Mouse (Mus musculus): Measurements from ENCODE around the gene Phtf2. TPM values are rescaled to one million over a fixed set of nuclear protein-coding genes. Genes with fewer than 3 reads are reported as not detected.

The Phtf2 gene
- polyA plus RNA-seq, 1 experiment from 2014 or later: 25.5 TPM

DNA sequence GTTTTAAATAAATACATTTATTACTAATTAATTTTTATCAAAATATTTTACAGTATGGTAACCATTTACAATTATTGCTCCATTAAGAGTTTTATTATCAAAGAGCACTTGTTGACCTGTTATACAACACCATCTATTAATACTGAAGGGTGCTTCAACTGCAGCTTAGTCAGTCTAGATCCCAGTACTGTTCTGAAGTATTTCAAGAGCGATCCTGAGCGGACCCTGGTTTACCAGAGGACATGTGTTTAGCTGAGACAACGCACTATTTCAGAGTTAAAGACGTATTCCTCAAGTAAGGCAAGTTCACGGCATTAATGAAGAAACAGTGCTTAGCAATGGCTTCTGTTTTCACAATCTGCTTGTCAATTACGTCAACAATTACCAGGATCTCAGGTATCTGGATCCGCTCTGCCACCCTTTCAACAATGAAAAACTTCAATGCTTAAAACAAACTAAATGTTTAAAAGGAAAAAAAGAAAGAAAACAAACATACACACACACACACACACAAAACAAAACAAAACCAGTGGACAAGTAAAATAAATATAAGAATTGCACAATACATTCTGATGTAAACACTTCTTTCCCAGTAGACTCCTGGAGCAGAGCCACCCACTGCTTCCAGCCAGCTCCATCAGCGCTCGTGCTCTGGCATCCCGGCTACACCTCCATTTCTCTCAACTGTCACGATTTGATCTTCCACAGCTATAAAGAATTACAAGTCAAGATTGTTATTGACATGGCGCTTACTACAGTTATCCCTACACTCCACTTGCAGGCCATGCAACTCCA, 121.4 kb downstream of the Phtf2 start:
- H3K4me1 ChIP-seq: no peaks in the 10 kb centered on the region
- H3K4me3 ChIP-seq (replicated peaks): no peak overlapping the region
- peaks cover 6% of the 10 kb centered on the region; the same call in 1 of the 2 replicates for H3K36me3 ChIP-seq
- no peaks in the 10 kb centered on the region for H3K9me3 ChIP-seq (replicated peaks)
- H3K27ac ChIP-seq (replicated peaks): no peak overlapping the region
- no peak overlapping the region for H3K4me2 ChIP-seq
- 92% methylated on average over 12 of the region's 12 CpGs for whole genome bisulfite sequencing
- no peak for ATAC-seq (ENCODE audit: low FRiP score)
- no peaks in the 10 kb centered on the region for H3K27me3 ChIP-seq (replicated peaks)
- no peak overlapping the region for H3K9ac ChIP-seq (replicated peaks)

DNA sequence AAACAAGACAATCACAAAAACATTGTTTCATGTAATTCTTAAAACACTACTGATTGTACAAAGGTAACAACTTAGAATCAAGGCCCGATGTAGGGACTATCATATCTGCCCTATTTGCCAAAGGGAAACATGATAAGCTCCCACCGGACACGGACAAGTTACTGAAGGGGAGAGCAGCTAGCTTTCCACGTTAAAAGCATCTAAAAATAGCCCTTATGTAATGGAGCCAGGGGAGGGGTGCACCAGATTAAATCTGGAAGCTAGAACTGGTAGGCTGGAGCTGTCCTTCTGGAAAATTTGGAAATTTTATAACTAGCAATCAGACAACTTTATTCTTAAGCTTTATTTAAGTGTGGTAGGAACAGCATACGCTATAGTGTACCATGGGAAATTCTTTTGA, 122.2 kb downstream of the Phtf2 start:
- no peaks in the 10 kb centered on the region for H3K27me3 ChIP-seq (replicated peaks)
- 87% methylated on average over 5 of the region's 5 CpGs for WGBS
- H3K4me2 ChIP-seq: no peak overlapping the region
- no peak overlapping the region for H3K27ac ChIP-seq (replicated peaks)
- no peaks in the 10 kb centered on the region for H3K4me1 ChIP-seq
- 0 out of 2 replicates have a peak, but pooled peaks cover 6% of the 10 kb centered on the region for H3K36me3 ChIP-seq
- H3K9ac ChIP-seq (replicated peaks): no peak overlapping the region
- no peaks in the 10 kb centered on the region for H3K9me3 ChIP-seq (replicated peaks)
- no peak overlapping the region for H3K4me3 ChIP-seq (replicated peaks)
- ATAC-seq (ENCODE audit: low FRiP score): no peak

DNA sequence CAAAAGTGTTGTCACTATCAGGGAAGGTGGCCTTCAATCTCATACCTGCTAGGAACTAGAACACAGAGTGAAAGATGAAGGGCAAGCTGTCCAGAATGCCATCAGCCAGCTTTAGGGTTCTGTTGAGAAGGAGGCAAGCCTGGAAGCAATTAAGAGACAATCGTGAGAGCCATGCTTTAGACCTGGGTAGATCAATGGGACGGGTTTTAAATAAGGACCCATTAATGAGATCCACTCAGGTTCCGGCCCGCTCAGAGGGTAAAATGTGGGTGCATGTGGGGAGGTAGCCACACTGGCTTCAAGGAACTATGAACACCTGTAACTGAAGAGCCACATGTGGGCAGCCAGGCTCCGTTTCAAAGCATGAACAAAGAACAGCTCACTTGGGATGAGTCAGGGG, 128.0 kb downstream of the Phtf2 start:
- Histone ChIP-seq H3K27ac (replicated peaks) (no peak overlapping the region), H3K4me1 (no peaks in the 10 kb centered on the region; the same call in 1 of the 2 replicates), H3K9me3 (replicated peaks) (no peaks in the 10 kb centered on the region), H3K4me3 (replicated peaks) (no peak overlapping the region), H3K4me2 (no peak overlapping the region), H3K27me3 (replicated peaks) (no peaks in the 10 kb centered on the region), H3K36me3 (no peaks in the 10 kb centered on the region), H3K9ac (replicated peaks) (no peak overlapping the region)
- WGBS: 76% methylated on average over 5 of the region's 5 CpGs
- ATAC-seq (ENCODE audit: low FRiP score): no peak

DNA sequence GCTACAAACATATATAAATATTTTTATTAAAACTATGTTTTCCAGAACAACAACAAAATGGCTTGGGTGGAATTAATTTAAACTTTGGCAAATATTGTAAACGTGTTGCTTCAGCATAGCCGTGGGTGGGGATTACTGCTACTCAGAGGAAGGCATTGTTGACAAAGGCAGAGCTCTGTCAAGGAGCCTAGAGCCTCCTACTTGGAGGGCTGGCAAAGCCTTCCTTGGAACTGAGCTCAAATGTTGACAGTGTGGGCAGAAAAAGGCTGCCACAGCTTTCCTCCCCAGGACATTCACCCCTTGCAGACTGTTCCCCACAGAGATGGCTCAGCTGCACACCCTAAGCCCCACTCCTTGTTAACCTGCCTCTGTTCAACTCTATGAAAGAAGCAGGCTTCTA, 128.8 kb downstream of the Phtf2 start:
- no peak for ATAC-seq (ENCODE audit: low FRiP score)
- WGBS: 69% methylated on average over 2 of the region's 2 CpGs
- no peaks in the 10 kb centered on the region for H3K36me3 ChIP-seq

DNA sequence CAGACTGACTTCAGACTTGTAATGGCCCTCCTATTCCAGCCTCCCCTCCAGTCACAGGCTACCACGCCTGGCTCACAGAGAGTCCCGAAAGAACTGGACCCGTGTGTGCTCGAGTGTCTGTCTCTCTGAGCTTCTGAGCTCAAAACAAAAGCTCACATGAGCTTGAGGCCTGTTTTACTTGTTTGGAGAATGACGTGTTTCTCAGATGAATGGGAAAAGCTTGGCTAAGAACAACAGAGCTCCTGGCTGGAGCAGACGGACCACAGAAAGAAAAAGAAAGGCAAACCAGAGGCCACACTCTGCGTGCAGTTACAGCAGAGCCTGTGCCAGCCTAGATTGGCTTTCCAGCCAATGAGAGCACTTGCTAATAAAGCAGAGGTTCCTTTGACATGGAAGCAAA, 130.2 kb downstream of the Phtf2 start:
- WGBS: 36% methylated on average over 7 of the region's 7 CpGs
- Histone ChIP-seq H3K4me3 (replicated peaks) (no peak overlapping the region), H3K4me1 (peaks cover 3% of the 10 kb centered on the region; the same call in 1 of the 2 replicates), H3K27ac (replicated peaks) (no peak overlapping the region), H3K9me3 (replicated peaks) (no peaks in the 10 kb centered on the region), H3K27me3 (replicated peaks) (no peaks in the 10 kb centered on the region), H3K36me3 (no peaks in the 10 kb centered on the region), H3K9ac (replicated peaks) (no peak overlapping the region), H3K4me2 (no peak overlapping the region)
- no peak for ATAC-seq (ENCODE audit: low FRiP score)

More for the DNA sequence above, 128.8 kb downstream of the Phtf2 start:
- H3K4me2 ChIP-seq: no peak overlapping the region
- no peak overlapping the region for H3K9ac ChIP-seq (replicated peaks)
- no peak overlapping the region for H3K27ac ChIP-seq (replicated peaks)
- H3K4me3 ChIP-seq (replicated peaks): no peak overlapping the region
- H3K27me3 ChIP-seq (replicated peaks): no peaks in the 10 kb centered on the region
- H3K4me1 ChIP-seq: no peaks in the 10 kb centered on the region; the same call in 1 of the 2 replicates
- no peaks in the 10 kb centered on the region for H3K9me3 ChIP-seq (replicated peaks)

DNA sequence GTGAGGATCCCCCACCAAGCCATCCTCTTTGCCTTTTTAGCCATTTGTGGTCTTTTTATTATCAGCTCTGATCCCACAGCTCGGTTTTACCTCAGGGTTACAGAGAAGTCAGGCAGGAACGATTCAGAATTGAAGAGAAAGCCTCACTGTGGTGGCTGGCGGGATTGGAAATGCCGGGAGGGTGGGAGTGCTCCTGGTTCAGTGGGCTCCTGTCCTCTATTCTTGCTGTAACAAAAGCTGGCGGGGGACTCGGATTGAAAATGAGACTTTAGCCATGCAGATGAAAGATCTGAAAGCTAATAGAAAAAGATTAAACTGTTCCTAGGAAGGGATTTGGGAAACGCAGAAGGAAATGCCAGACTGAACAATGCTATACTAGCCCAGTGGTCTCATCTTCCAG, 130.9 kb downstream of the Phtf2 start:
- Histone ChIP-seq H3K4me2 (no peak overlapping the region), H3K4me3 (replicated peaks) (no peak overlapping the region), H3K9me3 (replicated peaks) (no peaks in the 10 kb centered on the region), H3K27ac (replicated peaks) (no peak overlapping the region), H3K9ac (replicated peaks) (no peak overlapping the region), H3K27me3 (replicated peaks) (no peaks in the 10 kb centered on the region), H3K36me3 (no peaks in the 10 kb centered on the region), H3K4me1 (peaks cover 3% of the 10 kb centered on the region; the same call in 1 of the 2 replicates)
- WGBS: 51% methylated on average over 7 of the region's 7 CpGs
- ATAC-seq (ENCODE audit: low FRiP score): no peak

DNA sequence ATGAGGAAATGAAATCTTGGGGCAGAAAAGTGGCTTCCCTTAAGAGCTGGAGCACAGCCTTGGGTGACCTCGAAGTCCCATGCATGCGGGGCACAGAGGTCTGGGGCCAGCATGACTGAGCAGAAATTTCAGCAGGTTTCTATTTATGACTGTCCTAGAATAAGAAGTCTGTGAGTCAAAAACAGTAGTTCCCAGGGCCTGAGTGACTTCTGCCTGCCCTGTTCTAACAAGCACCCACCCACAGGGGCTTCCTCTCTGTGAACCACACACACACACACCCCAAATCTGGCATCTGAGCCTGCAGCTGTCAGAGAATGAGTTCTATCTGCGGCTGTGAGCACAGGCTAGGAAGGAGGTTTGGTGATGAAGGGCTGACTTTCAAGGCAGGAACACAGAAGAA, 132.4 kb downstream of the Phtf2 start:
- H3K27me3 ChIP-seq (replicated peaks): no peaks in the 10 kb centered on the region
- H3K9me3 ChIP-seq (replicated peaks): no peaks in the 10 kb centered on the region
- H3K9ac ChIP-seq (replicated peaks): no peak overlapping the region
- 90% methylated on average over 3 of the region's 3 CpGs for WGBS
- H3K4me2 ChIP-seq: no peak overlapping the region
- no peak overlapping the region for H3K27ac ChIP-seq (replicated peaks)
- H3K4me1 ChIP-seq: peaks cover 3% of the 10 kb centered on the region; the same call in 1 of the 2 replicates
- H3K4me3 ChIP-seq (replicated peaks): no peak overlapping the region
- ATAC-seq (ENCODE audit: low FRiP score): no peak
- no peaks in the 10 kb centered on the region for H3K36me3 ChIP-seq

DNA sequence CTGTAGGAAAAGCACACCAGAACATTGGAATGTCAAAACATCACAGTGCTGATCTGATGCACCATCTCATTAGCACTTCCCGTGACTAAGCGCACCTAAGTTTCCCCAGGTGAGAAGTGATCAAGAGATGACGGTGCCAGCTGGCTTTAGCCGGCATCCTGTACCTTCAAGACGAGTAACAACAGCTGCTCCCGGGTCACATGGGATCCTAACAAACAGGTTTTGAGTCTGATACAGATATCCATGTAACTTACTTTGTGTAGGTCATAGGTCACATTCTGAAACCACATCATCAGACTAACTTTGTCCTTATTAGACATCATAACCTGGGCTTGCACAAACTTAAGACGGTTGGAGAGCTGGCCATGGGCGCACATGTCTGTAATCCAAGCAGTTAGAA, 133.1 kb downstream of the Phtf2 start:
- Histone ChIP-seq H3K27me3 (replicated peaks) (no peaks in the 10 kb centered on the region), H3K9ac (replicated peaks) (no peak overlapping the region), H3K27ac (replicated peaks) (no peak overlapping the region), H3K4me2 (no peak overlapping the region), H3K4me1 (peaks cover 3% of the 10 kb centered on the region; the same call in 1 of the 2 replicates), H3K9me3 (replicated peaks) (no peaks in the 10 kb centered on the region), H3K36me3 (no peaks in the 10 kb centered on the region), H3K4me3 (replicated peaks) (no peak overlapping the region)
- 87% methylated on average over 8 of the region's 8 CpGs for WGBS
- no peak for ATAC-seq (ENCODE audit: low FRiP score)

DNA sequence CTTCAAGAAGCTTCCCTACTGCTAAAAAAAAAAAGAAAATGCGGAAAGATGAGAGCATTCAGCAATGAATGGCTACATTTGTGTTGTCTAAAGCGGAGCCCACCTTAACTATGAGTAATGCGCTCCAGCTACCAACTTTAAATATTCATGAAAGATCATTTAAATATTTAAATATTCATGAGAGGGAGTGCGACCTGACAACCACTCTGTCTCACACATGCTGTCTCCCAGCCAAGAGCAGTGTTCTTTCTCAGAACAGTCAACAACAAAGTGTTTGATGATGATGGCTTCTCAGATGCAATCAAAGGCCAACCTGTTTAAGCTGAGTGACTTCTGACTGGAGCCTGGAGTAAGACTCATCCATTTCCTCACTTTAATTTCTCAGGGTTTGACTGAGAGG, 133.8 kb downstream of the Phtf2 start:
- ATAC-seq (ENCODE audit: low FRiP score): no peak
- 31% methylated on average over 4 of the region's 4 CpGs for WGBS
- no peak overlapping the region for H3K4me3 ChIP-seq (replicated peaks)
- no peak overlapping the region for H3K4me2 ChIP-seq
- no peak overlapping the region for H3K9ac ChIP-seq (replicated peaks)
- no peaks in the 10 kb centered on the region for H3K9me3 ChIP-seq (replicated peaks)
- H3K4me1 ChIP-seq: peaks cover 3% of the 10 kb centered on the region; the same call in 1 of the 2 replicates
- no peak overlapping the region for H3K27ac ChIP-seq (replicated peaks)
- H3K36me3 ChIP-seq: no peaks in the 10 kb centered on the region
- H3K27me3 ChIP-seq (replicated peaks): no peaks in the 10 kb centered on the region

DNA sequence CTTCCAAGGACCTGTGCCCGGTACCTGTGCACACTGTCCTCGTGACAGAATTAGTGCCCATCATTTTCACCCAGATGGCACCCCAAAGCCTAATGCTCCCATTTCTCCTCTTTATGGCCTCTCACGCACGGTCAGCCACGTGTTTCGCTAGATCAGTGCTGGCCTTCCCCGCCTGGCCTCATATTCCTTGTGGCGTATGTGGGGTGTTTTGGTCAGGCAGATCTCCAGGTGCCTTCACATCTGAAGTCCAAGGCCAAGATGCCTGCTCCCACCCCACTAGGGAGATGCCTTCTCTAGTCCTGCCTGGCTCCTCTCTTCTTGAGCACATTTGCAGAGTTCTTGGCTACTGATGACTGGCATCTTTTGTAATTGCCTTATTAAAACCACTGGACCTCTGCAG, 140.0 kb downstream of the Phtf2 start:
- H3K9me3 ChIP-seq (replicated peaks): no peaks in the 10 kb centered on the region
- 67% methylated on average over 8 of the region's 8 CpGs for WGBS
- H3K9ac ChIP-seq (replicated peaks): no peak overlapping the region
- no peak overlapping the region for H3K4me3 ChIP-seq (replicated peaks)
- ATAC-seq (ENCODE audit: low FRiP score): peak; percentile 50; the same call in 1 of the 2 replicates
- peaks cover 9% of the 10 kb centered on the region; the same call in 1 of the 2 replicates for H3K4me1 ChIP-seq
- H3K36me3 ChIP-seq: no peaks in the 10 kb centered on the region
- H3K27ac ChIP-seq (replicated peaks): no peak overlapping the region
- no peaks in the 10 kb centered on the region for H3K27me3 ChIP-seq (replicated peaks)
- H3K4me2 ChIP-seq: no peak overlapping the region

DNA sequence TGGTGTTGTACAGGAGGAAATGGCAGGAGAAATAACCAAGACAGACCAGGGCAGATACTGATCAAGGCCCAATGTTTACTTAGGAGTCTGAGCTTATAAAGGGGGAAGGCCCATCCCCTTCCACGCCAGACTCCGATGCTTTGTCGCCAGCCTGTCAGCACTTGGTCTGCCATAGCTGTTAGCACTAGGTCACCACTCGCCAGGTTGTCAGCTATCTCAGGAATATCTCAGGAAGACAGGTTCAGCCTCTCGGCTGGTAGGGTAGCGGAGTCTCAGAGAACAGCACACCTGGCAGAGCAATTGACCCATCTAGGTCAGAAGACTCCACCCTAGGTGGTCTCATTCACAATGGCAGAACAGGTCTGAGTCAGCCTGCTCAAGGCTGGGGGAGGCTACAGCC, 140.7 kb downstream of the Phtf2 start:
- 0 out of 2 replicates have a peak, but pooled peaks have one; percentile 10 for ATAC-seq (ENCODE audit: low FRiP score)
- Histone ChIP-seq H3K9ac (replicated peaks) (no peak overlapping the region), H3K4me3 (replicated peaks) (no peak overlapping the region), H3K4me2 (no peak overlapping the region), H3K27me3 (replicated peaks) (no peaks in the 10 kb centered on the region), H3K4me1 (peaks cover 9% of the 10 kb centered on the region; the same call in 1 of the 2 replicates), H3K27ac (replicated peaks) (no peak overlapping the region), H3K9me3 (replicated peaks) (no peaks in the 10 kb centered on the region), H3K36me3 (no peaks in the 10 kb centered on the region)
- 85% methylated on average over 6 of the region's 6 CpGs for WGBS

DNA sequence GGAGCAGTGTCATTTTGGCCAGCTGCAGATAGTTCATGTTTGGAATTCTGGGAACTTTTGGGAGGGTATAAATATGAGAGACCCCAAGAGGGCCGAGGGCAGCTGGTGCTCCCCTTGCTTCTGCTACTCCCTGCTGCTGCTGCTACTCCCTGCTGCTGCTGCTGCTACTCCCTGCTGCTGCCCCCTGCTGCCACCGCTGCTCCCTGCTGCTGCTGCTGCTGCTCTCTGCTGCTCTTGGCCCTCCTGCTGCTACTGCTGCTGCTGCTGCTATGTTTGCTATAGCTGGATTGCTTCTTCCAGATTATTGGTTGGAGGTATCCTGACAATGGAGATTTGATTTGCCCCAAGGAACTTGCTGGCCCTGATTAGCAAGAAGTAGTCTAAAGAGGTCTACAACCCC, 143.1 kb downstream of the Phtf2 start:
- Histone ChIP-seq H3K4me2 (no peak overlapping the region), H3K27me3 (replicated peaks) (no peaks in the 10 kb centered on the region), H3K4me3 (replicated peaks) (no peak overlapping the region), H3K9ac (replicated peaks) (no peak overlapping the region), H3K27ac (replicated peaks) (no peak overlapping the region), H3K36me3 (no peaks in the 10 kb centered on the region), H3K4me1 (peaks cover 9% of the 10 kb centered on the region; the same call in 1 of the 2 replicates), H3K9me3 (replicated peaks) (no peaks in the 10 kb centered on the region)
- ATAC-seq (ENCODE audit: low FRiP score): no peak
- WGBS: 54% methylated on average over 2 of the region's 2 CpGs

All from neural tube, embryonic 15.5 days (tissue).